Mouse (Mus musculus) embryonic fibroblast, embryonic 13.5 days (primary cell): ENCODE results near the gene Ninj2. TPM values are rescaled to one million over a fixed set of nuclear protein-coding genes. Genes with fewer than 3 reads are reported as not detected.

Source experiments
- H3K27ac ChIP-seq: 2 replicates; pipeline ENCODE4 v1.5.1; 2012; ENCODE audit warnings: low read length, control low read depth, inconsistent platforms; ENCODE audit not compliant: insufficient read depth
- H3K4me1 ChIP-seq: 2 replicates; pipeline ENCODE4 v1.6.1; 2011; ENCODE audit warnings: low read length; ENCODE audit not compliant: control insufficient read depth, insufficient read depth
- H3K4me3 ChIP-seq: 2 replicates; pipeline ENCODE4 v1.5.1; 2011; ENCODE audit warnings: mild to moderate bottlenecking, control low read depth, low read length; ENCODE audit not compliant: insufficient read depth
- CTCF ChIP-seq: IDR thresholded peaks from 2 replicates; pipeline ENCODE4 v1.5.1; 2011; ENCODE audit warnings: mild to moderate bottlenecking, control low read depth, low read length, moderate library complexity, borderline replicate concordance; ENCODE audit not compliant: insufficient read depth
- POLR2A ChIP-seq: IDR thresholded peaks from 2 replicates; pipeline ENCODE4 v1.6.1; 2011; ENCODE audit warnings: low read depth, mild to moderate bottlenecking, control low read depth, low read length, moderate library complexity
- polyA plus RNA-seq: library from polyadenylated mRNA; stranded (reverse); fragments of >200 nt; gene quantifications from 2 replicates; pipeline ENCODE4 v1.2.4, GENCODE M21; 2011; ENCODE audit warnings: low read depth; ENCODE audit not compliant: missing spikeins, insufficient read length

Gene Ninj2
- polyA plus RNA-seq, 1 experiment: not detected

DNA sequence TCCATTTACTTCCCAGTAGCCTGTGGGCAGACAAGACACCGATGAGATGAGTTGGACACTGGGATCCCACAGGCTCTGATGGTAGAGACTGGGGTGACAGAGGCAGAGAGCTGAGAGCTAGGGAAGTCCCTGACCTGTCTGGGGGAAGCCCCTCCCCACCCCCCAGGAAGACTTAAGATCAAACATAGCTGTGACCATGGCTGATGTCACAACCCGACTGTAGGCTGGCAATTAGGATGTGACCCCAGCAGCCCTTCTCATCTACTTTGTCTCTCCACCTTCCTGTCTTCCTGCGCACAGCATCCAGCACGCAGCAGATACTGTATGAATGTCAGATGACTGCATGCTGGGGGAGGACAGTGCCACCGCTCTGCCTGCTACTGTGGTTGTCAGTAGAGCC, 113.4 kb downstream of the Ninj2 start:
- no peak overlapping the region for H3K27ac ChIP-seq
- no peak overlapping the region for H3K4me3 ChIP-seq
- TF ChIP-seq CTCF: no peak
- no peak for TF ChIP-seq POLR2A
- H3K4me1 ChIP-seq: no peaks in the 10 kb centered on the region

GRCm38 (mm10) chr6:120211536-120211935, 118.4 kb downstream of the Ninj2 start:
- TF ChIP-seq CTCF (no peak), POLR2A (no peak)
- H3K4me3 ChIP-seq: no peak overlapping the region
- H3K4me1 ChIP-seq: no peaks in the 10 kb centered on the region
- H3K27ac ChIP-seq: no peak overlapping the region

DNA sequence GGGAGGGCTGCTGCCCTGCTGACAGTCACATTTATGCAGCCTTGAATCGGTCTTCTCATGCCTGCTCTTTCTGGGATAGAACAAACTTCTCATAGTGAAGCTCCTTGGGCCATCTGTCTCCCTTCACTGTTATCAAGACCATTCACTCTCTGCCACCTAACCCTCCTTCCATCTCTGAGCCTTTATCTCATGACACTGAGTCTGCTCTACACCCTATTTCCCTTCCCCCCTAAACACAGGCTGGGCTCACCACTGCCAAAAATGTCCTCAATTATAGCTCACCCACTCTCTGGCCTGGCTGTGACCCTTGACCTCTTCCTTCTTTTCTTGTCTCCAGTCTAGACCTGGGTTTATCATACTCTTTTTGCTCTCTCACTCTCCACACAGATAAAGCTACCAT, 123.6 kb downstream of the Ninj2 start:
- H3K27ac ChIP-seq: no peak overlapping the region
- H3K4me1 ChIP-seq: no peaks in the 10 kb centered on the region
- H3K4me3 ChIP-seq: no peak overlapping the region
- TF ChIP-seq CTCF (no peak), POLR2A (no peak)

DNA sequence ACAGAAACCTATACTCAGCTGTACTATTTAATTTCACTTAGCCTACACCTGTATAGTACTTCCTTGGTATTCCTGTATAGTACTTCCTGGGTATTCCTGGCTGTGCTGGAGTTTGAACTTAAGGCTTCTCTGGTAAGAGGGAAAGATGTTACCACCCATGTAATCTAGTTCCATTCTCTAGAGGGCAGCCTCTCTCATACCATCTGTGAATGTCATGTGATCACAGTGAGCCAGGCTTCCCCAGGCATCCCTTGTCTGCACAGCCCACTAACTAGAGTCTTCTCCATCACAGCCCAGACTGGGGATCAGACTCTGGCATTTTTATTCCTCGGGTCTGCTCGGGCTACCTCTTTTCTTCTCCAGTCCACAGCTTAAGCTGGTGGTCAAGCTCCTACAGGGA, 126.1 kb downstream of the Ninj2 start:
- H3K4me1 ChIP-seq: no peaks in the 10 kb centered on the region
- H3K4me3 ChIP-seq: no peak overlapping the region
- no peak for TF ChIP-seq POLR2A
- no peak overlapping the region for H3K27ac ChIP-seq

DNA sequence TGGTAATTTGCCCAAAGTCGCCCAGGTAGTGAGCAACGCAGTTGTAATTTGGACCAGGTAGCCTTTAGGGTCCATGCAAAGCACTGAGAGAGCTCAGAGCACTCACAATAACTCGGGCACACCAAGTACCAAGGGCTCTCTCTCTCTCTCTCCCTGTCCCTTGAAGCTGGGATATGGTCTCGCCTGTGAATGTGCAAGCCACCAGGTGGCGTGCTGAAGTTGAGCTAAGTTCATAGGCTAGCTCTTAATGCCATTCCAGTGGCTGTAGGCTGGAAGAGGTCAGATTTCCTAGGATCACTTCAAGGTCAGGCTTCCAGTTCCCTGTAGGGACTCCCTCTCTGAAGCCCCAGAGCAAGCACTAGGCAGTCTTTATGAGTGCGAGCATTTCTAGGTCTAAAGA, 129.5 kb downstream of the Ninj2 start:
- Histone ChIP-seq H3K4me3 (no peak overlapping the region), H3K27ac (no peak overlapping the region), H3K4me1 (0 out of 2 replicates have a peak, but pooled peaks cover 5% of the 10 kb centered on the region)
- peak; percentile 73; the same call in 1 of the 2 replicates for TF ChIP-seq CTCF
- TF ChIP-seq POLR2A: no peak

DNA sequence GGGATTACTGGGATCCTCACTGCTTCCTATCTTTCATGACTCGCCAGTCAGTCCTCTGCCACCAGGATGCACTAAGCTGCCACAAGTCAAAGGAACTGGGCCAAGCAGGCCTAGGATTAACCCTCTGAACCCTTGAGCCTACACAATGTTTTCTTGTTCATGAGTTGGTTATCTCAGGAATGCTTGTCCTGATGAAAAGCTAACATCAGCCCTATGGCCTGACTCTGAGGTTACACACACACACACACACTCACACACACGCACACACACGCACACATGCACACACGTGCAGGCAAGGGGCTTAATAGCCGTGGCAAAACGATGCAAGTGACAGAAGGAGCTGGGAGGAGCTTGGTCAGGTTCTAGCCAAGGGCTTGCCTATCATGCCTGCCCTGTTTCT, 132.2 kb downstream of the Ninj2 start:
- no peak overlapping the region for H3K27ac ChIP-seq
- no peak for TF ChIP-seq POLR2A
- no peak for TF ChIP-seq CTCF
- 0 out of 2 replicates have a peak, but pooled peaks cover 5% of the 10 kb centered on the region for H3K4me1 ChIP-seq
- H3K4me3 ChIP-seq: no peak overlapping the region

DNA sequence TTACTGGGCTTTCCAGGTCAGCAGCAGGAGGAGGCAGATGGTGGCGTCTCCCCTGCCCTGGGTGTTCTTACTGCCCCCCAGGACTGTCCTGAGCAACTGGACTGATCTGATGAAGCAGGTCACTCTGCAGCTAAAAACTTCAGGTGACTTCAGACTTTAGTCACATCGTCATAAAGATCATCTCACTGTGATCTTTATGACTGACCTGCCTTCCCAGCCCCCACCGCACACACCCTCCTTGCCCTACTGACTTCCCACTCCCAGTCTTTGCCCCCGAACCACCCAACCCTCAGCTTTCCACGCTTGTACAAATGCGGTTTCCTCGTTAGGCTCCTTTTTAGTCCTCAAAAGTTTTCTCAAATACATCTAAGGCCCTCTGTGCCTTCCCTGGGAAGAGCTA, 133.9 kb downstream of the Ninj2 start:
- Histone ChIP-seq H3K4me3 (no peak overlapping the region), H3K27ac (no peak overlapping the region), H3K4me1 (0 out of 2 replicates have a peak, but pooled peaks cover 5% of the 10 kb centered on the region)
- TF ChIP-seq POLR2A (no peak), CTCF (no peak)

DNA sequence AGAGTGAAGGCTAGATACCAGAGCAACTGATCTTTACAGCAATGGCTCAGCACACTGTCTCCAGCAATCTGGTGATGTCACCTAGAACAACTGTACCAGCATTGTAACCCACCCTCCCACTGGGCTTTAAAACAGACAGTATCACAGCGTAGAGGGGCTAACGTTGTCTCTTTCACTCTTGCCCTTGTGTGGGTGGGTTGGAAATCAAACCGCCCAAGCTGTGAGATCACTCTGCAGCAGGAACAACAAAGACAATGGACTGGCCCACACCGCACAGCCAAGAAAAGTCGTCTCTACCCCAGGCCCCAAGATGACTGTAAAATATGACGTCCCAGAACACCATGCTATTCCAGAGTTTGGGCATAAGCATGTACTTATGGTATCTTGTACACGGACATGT, 136.7 kb downstream of the Ninj2 start:
- no peak overlapping the region for H3K4me3 ChIP-seq
- 0 out of 2 replicates have a peak, but pooled peaks cover 5% of the 10 kb centered on the region for H3K4me1 ChIP-seq
- H3K27ac ChIP-seq: no peak overlapping the region
- TF ChIP-seq CTCF (no peak), POLR2A (no peak)

DNA sequence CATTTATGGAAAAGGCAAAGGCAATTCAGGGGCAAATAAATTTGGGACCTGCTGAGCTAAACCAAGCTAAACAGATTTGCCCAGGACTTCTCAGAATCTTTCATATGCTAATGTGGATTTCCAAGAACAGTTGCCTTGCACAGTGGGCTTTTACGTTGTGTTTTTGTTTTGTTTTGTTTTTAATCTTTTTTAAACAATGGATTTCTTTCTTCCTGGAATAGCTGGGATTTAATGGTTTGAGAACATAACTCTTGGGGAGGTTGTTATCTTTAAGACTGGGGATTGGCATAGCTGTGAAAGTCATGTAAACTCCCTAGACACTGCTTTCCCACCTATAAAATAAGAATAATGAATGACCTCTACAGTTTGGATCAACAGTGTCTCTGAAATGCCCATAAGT, 137.3 kb downstream of the Ninj2 start:
- TF ChIP-seq POLR2A: no peak
- no peak for TF ChIP-seq CTCF

DNA sequence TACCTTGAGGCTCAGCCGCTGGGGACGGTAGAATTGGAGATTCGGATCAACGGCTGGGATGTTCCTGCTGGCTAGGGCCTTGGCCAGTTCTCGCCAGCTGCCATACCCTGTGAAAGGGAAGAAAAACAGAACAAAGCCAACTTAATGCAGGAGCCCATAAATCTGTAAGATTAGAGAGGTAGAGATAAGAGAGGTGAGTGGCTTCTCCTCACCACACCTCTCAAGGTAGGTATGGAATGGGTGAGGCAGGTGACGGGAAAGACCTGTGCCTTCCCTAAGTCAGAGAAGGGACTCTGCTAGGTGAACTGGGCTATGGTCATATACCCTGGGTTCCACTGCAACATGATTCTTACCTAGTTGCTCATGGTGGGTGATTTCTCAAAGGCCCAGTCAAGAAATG, 139.7 kb downstream of the Ninj2 start:
- H3K27ac ChIP-seq: no peak overlapping the region
- no peak overlapping the region for H3K4me3 ChIP-seq
- TF ChIP-seq POLR2A: no peak
- H3K4me1 ChIP-seq: peaks cover 3% of the 10 kb centered on the region; the same call in 1 of the 2 replicates

More for the DNA sequence above, 137.3 kb downstream of the Ninj2 start:
- Histone ChIP-seq H3K4me3 (no peak overlapping the region), H3K27ac (no peak overlapping the region), H3K4me1 (peaks cover 5% of the 10 kb centered on the region; the same call in 1 of the 2 replicates)

DNA sequence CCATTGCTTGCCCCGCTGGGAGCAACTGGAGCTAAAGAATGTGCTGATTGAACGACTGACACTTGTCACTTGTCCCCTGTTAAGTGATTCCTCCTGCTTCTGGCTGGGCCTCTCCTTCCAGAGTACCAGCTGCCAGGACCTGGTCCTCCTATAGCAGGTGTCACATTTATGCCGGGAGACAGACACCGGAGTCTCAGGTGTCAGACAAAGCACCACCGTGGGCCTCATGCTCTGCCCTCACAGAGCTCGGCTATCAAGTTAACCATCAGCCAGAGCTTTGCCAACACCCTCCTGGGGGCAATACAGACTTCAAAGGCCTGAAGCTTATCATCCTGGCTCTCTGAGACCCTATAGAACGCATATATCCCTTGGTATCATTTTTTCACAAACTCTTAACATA, 142.7 kb downstream of the Ninj2 start:
- Histone ChIP-seq H3K27ac (no peak overlapping the region), H3K4me3 (no peak overlapping the region), H3K4me1 (peaks cover 3% of the 10 kb centered on the region; the same call in 1 of the 2 replicates)
- no peak for TF ChIP-seq CTCF
- TF ChIP-seq POLR2A: no peak
